Mouse (Mus musculus) limb, embryonic 14.5 days (tissue): ENCODE measurements around the gene Eif2ak3. TPM values are rescaled to one million over a fixed set of nuclear protein-coding genes. Genes with fewer than 3 reads are reported as not detected.
"Not testable (repeated sequence)": the region's sequence is repeated elsewhere in the genome, so short reads cannot be mapped to it uniquely, and the experiment has no call there.

Source experiments
- ATAC-seq: fragments of 200-750 bp; cut with Nextera tagmentation; 2 replicates; pipeline ENCODE4 v1.8.0; 2017; ENCODE audit warnings: low read depth, moderate number of reproducible peaks, moderate TSS enrichment; ENCODE audit not compliant: low FRiP score
- DNase-seq: peaks from one replicate; pipeline ENCODE4 v3.0.0-alpha.2; 2015; ENCODE audit warnings: low spot score
- H3K27ac ChIP-seq: fragments of 300-500 bp; sonication (generic); replicated peaks from 2 replicates; pipeline ENCODE4 v1.5.1; 2014; ENCODE audit warnings: low read depth, mild to moderate bottlenecking, low read length, moderate library complexity, mixed read lengths
- H3K27me3 ChIP-seq: fragments of 300-500 bp; sonication (generic); 2 replicates; pipeline ENCODE4 v1.6.1; 2014; ENCODE audit warnings: low read length, mixed read lengths; ENCODE audit not compliant: control insufficient read depth, insufficient read depth
- H3K36me3 ChIP-seq: fragments of 300-500 bp; sonication (generic); 2 replicates; pipeline ENCODE4 v1.6.1; 2014; ENCODE audit warnings: mild to moderate bottlenecking, low read length, moderate library complexity, mixed read lengths; ENCODE audit not compliant: control insufficient read depth, insufficient read depth
- H3K4me1 ChIP-seq: fragments of 300-500 bp; sonication (generic); 2 replicates; pipeline ENCODE4 v1.6.1; 2014; ENCODE audit warnings: antibody characterized with exemption, low read length, mixed read lengths; ENCODE audit not compliant: control insufficient read depth, insufficient read depth
- H3K4me2 ChIP-seq: fragments of 300-500 bp; sonication (generic); replicated peaks from 2 replicates; pipeline ENCODE4 v1.6.1; 2014; ENCODE audit warnings: low read depth, mild to moderate bottlenecking, low read length, moderate library complexity; ENCODE audit not compliant: severe bottlenecking
- H3K4me3 ChIP-seq: fragments of 300-500 bp; sonication (generic); replicated peaks from 2 replicates; pipeline ENCODE4 v1.5.1; 2014; ENCODE audit warnings: low read length
- H3K9ac ChIP-seq: fragments of 300-500 bp; sonication (generic); 2 replicates; pipeline ENCODE4 v1.6.1; 2014; ENCODE audit warnings: mild to moderate bottlenecking, low read depth, low read length, moderate library complexity; ENCODE audit not compliant: severe bottlenecking
- H3K9me3 ChIP-seq: fragments of 300-500 bp; sonication (generic); 2 replicates; pipeline ENCODE4 v1.6.1; 2016; ENCODE audit warnings: low read length; ENCODE audit not compliant: control insufficient read depth
- POLR2A ChIP-seq: fragments of 200-500 bp; IDR thresholded peaks from 2 replicates; pipeline ENCODE4 v1.8.0; 2012; ENCODE audit warnings: inconsistent platforms, mild to moderate bottlenecking, moderate library complexity, borderline replicate concordance; ENCODE audit not compliant: insufficient read depth, insufficient read length; ENCODE audit errors: extremely low read depth
- WGBS: fragments of 180-500 bp; shearing (Covaris S2); extraction: QIAGEN DNeasy Blood & Tissue Kit; methylation state at CpG from one replicate; pipeline ENCODE4 v1.1.7; 2014; 5-methylcytosine and 5-hydroxymethylcytosine counted together
- polyA plus RNA-seq, 2 experiments: library from polyadenylated mRNA; depleted of rRNA in 1 of 2; stranded (reverse) in 1 of 2; unstranded in 1 of 2; fragments of >200 nt; fragmentation: Nextera tagmentation in 1 of 2; extraction: Ambion mirVana in 1 of 2; gene quantifications; 2 replicates each; pipeline versions ENCODE4 v1.2.1 to v1.2.3; 2012 to 2014

Gene Eif2ak3
- polyA plus RNA-seq, 2 experiments, result 14.0 to 23.6 TPM

GRCm38 (mm10) chr6:70813921-70814628 lies 30.2 kb upstream of the Eif2ak3 start:
- Histone ChIP-seq H3K36me3 (no peaks in the 10 kb centered on the region), H3K4me2 (no peak overlapping the region)

GRCm38 (mm10) chr6:70814629-70814950 lies 29.7 kb upstream of the Eif2ak3 start:
- H3K9ac ChIP-seq, result no peak overlapping the region
- H3K4me3 ChIP-seq, result no peak overlapping the region
- WGBS, result 85% methylated on average over 4 of the region's 4 CpGs
- no peak for TF ChIP-seq POLR2A
- no peaks in the 10 kb centered on the region for H3K36me3 ChIP-seq
- H3K27me3 ChIP-seq, result no peaks in the 10 kb centered on the region
- H3K27ac ChIP-seq, result no peak overlapping the region
- no peak for DNase-seq
- H3K4me1 ChIP-seq, result no peaks in the 10 kb centered on the region
- H3K9me3 ChIP-seq, result no peaks in the 10 kb centered on the region
- ATAC-seq, result no peak
- no peak overlapping the region for H3K4me2 ChIP-seq

More at GRCm38 (mm10) chr6:70813921-70814628, 30.2 kb upstream of the Eif2ak3 start:
- no peak overlapping the region for H3K4me3 ChIP-seq
- no peak for ATAC-seq
- H3K27me3 ChIP-seq, result no peaks in the 10 kb centered on the region
- H3K9ac ChIP-seq, result no peak overlapping the region
- no peaks in the 10 kb centered on the region for H3K4me1 ChIP-seq
- 84% methylated on average over 18 of the region's 18 CpGs for WGBS
- DNase-seq, result no peak
- H3K27ac ChIP-seq, result no peak overlapping the region
- H3K9me3 ChIP-seq, result no peaks in the 10 kb centered on the region
- no peak for TF ChIP-seq POLR2A

DNA sequence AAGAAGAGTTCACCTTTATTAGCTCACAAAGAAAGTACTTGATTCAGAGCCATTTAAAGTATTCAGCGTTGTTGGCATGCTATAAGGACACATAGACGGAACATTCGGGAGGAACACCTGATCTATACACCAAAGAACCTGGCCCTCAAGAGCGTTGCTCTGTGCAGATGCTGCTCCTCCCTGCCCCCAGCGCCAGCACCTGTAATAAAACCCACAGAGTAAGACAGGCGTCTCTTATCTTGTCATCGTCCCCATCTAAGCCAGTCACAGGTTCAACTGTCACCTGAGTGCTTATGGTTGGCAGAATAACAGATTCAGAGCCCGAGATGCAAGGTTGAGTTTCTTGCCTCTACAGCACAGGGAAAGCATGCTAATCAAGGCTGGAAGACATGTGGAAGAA lies 28.8 kb upstream of the Eif2ak3 start:
- WGBS, result 80% methylated on average over 8 of the region's 8 CpGs
- no peak for TF ChIP-seq POLR2A

GRCm38 (mm10) chr6:70821566-70821965 lies 22.7 kb upstream of the Eif2ak3 start:
- ATAC-seq, result no peak
- H3K9ac ChIP-seq, result no peak overlapping the region
- no peaks in the 10 kb centered on the region for H3K4me1 ChIP-seq
- H3K27me3 ChIP-seq, result no peaks in the 10 kb centered on the region
- TF ChIP-seq POLR2A, result no peak
- H3K27ac ChIP-seq, result no peak overlapping the region
- no peak overlapping the region for H3K4me3 ChIP-seq
- WGBS, result 58% methylated on average over 2 of the region's 2 CpGs
- no peak for DNase-seq
- no peaks in the 10 kb centered on the region for H3K36me3 ChIP-seq
- H3K9me3 ChIP-seq, result no peaks in the 10 kb centered on the region
- no peak overlapping the region for H3K4me2 ChIP-seq

More for the DNA sequence above, 28.8 kb upstream of the Eif2ak3 start:
- Histone ChIP-seq H3K36me3 (no peaks in the 10 kb centered on the region), H3K4me2 (no peak overlapping the region), H3K9ac (no peak overlapping the region), H3K4me1 (no peaks in the 10 kb centered on the region), H3K4me3 (no peak overlapping the region), H3K27me3 (no peaks in the 10 kb centered on the region), H3K9me3 (no peaks in the 10 kb centered on the region), H3K27ac (no peak overlapping the region)
- no peak for DNase-seq
- no peak for ATAC-seq

DNA sequence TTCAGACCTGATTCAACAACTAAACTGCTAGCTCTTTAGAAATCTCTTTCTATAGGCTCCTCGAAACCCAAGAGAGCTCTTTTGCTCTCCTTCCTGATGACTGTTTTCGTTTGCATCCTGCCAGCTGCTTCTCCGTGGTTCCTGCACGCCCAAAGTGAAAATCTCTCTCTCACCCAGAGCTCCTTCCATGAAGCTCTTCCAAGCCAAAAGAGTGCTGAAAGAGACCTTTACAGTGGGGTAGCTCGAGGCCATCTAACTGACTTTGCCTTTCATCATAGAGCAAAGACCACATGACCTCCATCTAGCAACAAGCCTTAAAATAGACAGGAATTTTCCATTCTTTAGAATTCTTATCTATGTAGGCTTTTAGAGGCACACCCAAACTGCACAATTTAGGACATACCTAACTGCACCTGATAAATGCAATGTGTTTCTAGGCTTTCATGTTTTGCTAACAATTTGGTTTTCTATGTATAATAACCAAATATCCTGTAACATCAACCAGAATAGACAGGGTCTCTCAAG lies 21.9 kb upstream of the Eif2ak3 start:
- Histone ChIP-seq H3K9ac (no peak overlapping the region), H3K4me1 (no peaks in the 10 kb centered on the region), H3K27me3 (no peaks in the 10 kb centered on the region), H3K9me3 (no peaks in the 10 kb centered on the region), H3K27ac (no peak overlapping the region), H3K36me3 (no peaks in the 10 kb centered on the region), H3K4me2 (no peak overlapping the region), H3K4me3 (no peak overlapping the region)
- TF ChIP-seq POLR2A, result no peak
- ATAC-seq (no peak), DNase-seq (no peak)
- WGBS, result 68% methylated on average over 5 of the region's 5 CpGs

DNA sequence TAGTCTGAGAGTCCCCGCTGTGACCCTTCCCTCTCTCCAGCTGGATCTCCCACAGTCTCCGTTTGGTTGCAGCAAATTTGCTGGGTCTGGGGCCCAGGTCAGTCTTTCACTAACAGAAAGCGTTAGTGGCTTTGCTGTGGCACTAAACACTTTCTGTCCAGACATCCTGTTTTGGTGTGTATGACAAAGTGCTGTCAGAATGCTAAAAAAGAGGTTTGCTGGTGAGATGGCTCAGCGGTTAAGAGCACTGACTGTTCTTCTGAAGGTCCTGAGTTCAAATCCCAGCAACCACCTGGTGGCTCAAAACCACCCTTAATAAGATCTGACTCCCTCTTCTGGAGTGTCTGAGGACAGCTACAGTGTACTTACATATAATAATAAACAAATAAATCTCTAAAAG lies 21.0 kb upstream of the Eif2ak3 start:
- not testable (repeated sequence) for H3K27me3 ChIP-seq, H3K4me1 ChIP-seq, ATAC-seq, H3K9me3 ChIP-seq, H3K9ac ChIP-seq, H3K4me3 ChIP-seq, DNase-seq, H3K36me3 ChIP-seq, H3K4me2 ChIP-seq, H3K27ac ChIP-seq
- 78% methylated on average over 4 of the region's 4 CpGs for WGBS
